Mouse (Mus musculus) liver, adult 2 months (tissue): ENCODE measurements around the gene Lekr1.

ENCODE experiments used
- CTCF ChIP-seq: fragments of 200-500 bp; IDR thresholded peaks from 2 replicates; pipeline ENCODE4 v1.5.1; 2011; ENCODE audit warnings: low read depth, low read length, control low read depth
- POLR2A ChIP-seq: fragments of 200-500 bp; IDR thresholded peaks from 2 replicates; pipeline ENCODE4 v1.6.1; 2011; ENCODE audit warnings: low read length, control low read depth; ENCODE audit not compliant: insufficient read depth; ENCODE audit errors: extremely low read depth

DNA sequence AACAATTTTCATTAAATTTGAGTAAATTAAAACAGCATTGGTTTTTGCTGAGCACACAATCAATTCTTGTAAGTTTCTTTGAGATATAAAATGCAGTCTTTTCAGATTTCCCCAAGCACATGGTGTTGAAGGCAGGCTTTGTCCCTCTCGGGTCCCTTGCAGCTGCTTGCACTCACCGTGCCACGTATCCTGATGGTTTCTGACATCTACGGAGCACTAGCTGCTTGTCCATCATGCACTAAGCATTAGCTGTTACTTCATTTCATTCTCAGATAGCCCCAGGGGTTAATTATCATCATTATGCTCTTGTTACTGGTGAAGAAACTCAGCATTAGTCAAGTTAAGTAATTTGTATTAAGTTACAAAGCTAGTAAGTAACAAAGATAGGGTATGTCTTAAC, 78.9 kb downstream of the Lekr1 start:
- TF ChIP-seq POLR2A (no peak), CTCF (no peak)
